Mouse (Mus musculus) urinary bladder, postnatal 4 days (tissue): Measurements from ENCODE around the gene Rhot2.
A peak's percentile ranks its signal among the peaks of the same experiment; 100 is the strongest.

Experiments used
- DNase-seq, 2 experiments: peaks; one replicate each; pipeline ENCODE4 v3.0.0; 2021 to 2022; ENCODE audit warnings: low spot score in 2 of 2

The Rhot2 gene

DNA sequence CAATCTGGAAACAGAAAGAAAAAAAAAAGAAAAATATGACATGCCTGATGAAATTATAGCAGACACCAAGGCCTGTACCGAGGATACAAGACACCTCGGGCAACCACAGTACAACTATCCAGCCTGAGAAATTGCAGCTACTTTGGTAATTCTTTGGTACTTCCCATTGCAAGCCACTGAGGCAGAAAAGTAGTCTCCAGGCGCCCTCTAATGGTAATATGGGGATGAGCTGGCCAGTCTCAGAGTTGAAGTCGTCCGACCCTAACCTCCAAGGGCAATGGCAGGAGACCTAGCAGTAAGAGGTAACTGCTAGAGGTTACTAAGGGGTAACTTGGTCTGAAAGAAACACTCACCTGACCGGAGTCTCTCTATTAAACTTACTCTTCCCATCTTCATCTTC lies 43.6 kb downstream of the Rhot2 start:
- DNase-seq, result no peak

DNA sequence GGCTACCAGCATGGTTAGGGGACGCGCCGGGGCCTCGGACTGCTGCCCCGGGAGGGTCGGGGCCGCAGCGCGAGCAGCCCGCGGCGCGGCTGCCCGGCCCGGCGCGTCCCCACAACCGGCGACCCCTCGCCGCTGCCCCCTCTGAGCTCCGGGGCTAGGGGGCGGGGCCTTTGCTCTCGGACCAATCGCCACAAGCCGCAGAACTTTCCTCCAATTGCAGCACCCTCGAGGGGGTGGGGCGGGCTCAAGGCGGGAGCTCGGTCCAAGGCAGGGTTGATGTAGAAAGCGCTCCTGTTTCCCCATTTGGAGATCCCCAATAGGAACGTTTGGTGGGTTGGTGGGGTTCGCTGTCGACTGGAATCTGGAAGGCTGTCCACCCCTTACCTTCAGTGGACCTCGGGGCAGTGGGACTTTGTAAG lies 47.7 kb downstream of the Rhot2 start, which contains the start of gene Metrn:
Gene Metrn (minus strand): TSS at position 186 of the 419 bp plus-strand sequence.
- DNase-seq, result peak; percentile 82 to 91

DNA sequence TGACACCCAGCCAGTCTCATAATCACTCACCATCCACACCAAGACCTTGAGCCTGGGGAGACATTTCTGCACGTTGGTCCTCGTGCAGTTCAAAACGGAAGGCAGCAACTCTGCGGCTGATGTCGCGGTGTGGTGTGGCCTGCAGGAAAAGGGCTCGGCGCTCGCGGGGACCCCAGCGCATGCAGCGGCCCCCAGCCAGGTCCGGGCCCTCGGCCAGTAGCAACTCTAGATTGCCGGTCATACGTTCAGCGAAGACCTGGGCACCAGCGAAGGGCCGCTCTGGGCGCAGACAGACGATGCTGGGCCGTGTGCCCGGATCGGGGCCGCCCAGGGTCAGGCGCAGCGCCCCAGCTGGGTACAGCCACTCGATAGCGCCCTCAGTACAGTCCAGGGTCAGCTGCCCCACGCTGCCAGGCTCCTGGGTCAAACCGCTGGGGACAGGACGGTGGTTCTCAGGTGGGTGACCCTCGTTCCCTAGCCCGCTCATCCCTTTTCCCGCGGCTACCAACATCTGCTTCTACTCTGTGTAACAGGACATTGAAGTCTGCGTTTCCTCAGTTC lies 48.4 kb downstream of the Rhot2 start:
- DNase-seq, result no peak

DNA sequence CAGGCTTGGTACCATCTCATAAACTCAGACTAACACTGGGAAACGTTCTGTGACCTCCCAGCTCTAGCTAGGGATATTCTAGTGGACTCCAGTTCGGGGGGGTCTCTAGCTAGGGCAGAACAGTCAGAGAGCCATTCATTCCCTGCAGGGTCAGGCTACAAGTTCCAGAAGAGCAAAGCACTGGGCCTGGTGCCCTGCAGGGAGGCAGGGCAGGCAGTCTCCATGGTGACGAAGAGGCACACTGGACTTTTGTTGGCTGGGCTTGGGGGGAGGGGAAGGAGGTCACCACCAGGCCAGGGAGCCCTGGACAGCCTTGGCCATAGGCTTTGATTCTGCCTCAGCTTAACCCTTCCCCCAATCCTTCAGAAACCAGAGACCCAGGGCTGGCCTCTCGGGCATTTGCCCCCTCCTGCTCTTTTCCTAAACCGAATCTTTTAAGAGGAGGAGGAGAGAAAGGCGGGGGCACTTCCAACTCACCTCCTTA lies 49.0 kb downstream of the Rhot2 start, which contains the start of gene AC134908.4:
Gene AC134908.4 (minus strand): TSS at position 51 of the 484 bp plus-strand sequence.
- DNase-seq, result no peak

DNA sequence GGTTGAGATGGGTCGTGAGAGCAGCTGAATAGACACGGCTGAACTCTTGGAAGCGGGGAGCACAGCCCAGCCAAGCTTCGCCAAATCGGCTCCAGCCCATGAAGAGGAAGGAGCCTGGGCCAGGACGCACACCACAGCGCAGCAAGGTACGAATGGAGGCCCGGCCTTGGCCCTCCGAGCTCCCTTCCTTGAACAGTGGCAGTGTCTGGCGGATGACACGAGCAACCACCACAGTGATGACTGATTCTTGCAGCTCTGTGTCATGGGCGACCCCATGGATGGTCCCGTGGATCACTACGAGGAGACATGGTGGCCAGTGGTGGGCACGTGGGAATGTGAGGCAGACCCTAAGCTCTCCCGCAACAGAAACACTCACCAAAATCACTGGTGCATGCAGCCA lies 49.7 kb downstream of the Rhot2 start:
- no peak for DNase-seq

DNA sequence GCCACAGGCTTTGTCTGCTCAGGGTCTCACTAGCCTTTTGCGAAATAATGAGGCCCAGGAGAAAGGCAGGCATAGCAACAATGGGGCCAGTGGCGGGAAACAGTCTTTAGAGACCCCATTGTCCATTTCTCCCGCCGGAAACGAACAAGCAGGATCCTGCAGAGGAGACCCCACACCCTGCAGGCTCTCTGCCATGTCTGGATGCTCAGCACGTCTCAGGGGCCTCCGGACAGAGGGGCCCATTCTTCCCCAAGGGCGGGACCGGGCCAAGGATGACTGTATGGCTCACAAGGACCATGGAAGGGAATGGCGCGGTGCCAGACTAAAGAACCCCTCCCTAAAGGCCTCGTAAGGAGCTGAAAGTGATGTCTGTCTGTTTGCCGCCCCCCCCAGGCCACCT lies 50.5 kb downstream of the Rhot2 start:
- no peak for DNase-seq

DNA sequence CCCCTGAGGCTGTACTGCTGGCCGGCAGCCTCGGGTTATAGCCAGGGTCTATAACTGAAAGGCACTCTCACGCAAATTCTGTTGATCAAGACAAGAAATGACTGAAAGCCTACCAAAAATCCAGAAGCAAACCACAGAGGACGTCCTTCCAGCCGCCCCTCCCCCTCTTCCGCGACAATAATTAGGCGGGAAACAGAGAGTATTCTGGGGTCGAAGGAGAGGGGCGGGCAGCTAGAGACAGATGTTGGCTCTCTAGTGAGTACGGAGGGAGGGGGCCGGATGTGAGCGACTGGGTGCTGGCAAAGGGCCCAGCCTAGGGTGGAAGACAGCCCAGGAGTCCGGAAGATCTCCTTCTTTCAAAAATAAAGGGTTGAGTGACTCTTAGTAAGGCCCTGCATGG lies 52.0 kb downstream of the Rhot2 start, which contains the start of gene Fam173a:
Gene Fam173a (minus strand): TSS at position 287 of the 400 bp plus-strand sequence.
- DNase-seq, result peak; percentile 78 to 79

DNA sequence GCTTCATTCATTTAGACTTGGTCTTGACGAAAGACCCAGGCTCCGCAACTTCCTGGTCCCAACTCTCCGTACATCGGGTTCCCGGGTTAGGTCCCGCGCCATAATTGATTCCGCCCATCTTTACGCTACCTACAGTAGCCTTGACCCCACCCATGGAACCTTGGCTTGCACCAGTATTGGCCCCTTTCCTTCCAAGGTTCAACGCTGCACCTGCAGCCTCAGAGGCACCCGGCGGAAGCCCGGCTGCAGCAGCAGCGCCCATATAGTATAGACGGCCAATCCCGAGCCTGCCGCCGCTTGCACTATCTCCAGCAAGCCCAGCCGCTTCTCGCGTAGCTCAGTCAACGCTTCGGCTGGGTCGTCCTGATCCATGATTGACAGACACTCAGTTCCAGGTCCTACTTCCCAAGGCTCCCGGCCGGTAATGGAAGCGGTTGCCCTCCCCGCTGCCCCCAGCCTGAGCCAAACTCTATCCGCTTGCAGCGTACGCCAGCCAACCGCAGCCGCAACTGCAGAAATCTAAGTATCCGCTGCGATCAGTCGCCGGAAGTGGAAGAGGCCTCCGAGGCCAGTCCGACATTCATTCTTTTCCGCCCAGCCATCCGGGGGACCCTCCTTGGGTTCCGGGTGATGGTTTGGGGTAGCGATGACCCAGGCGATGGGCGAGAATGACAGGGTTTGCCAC lies 52.7 kb downstream of the Rhot2 start:
- DNase-seq, result peak; percentile 84 to 90

DNA sequence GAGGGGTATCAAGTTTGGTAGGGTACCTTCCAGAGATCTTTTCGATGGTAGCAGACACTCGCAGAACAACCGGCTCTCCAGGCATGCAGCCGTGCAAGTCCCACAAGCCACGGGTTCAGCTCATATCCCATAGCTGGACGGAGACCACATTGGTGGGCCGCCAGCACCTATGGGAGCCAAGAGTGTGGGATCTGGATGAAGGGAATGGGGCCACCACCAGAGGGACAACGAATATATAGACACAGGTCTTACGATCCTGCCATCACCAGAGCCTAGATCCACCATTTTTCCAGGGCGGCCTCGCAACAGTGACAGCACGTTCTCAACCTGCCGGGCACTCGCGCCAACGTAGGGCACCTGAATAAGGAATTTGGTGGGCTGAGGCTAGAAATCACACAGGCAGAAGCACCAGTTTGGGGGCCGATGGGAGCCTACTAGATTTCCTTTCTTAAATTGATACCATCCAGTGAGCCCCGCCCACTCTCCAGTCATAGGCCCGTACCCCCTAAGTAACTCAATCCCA lies 53.3 kb downstream of the Rhot2 start:
- no peak for DNase-seq
